Mouse (Mus musculus) midbrain, embryonic 14.5 days (tissue): Measurements from ENCODE around the gene Dnajc5g. TPM values are rescaled to one million over a fixed set of nuclear protein-coding genes. Genes with fewer than 3 reads are reported as not detected.
A peak's percentile ranks its signal among the peaks of the same experiment; 100 is the strongest.

Experiments
- ATAC-seq: fragments of 200-750 bp; cut with Nextera tagmentation; 2 replicates; pipeline ENCODE4 v1.8.0; 2017; ENCODE audit warnings: moderate number of reproducible peaks, moderate library complexity; ENCODE audit not compliant: low FRiP score, low TSS enrichment
- DNase-seq: peaks from one replicate; pipeline ENCODE4 v3.0.0-alpha.2; 2015
- H3K27ac ChIP-seq: fragments of 300-500 bp; sonication (generic); replicated peaks from 2 replicates; pipeline ENCODE4 v1.5.1; 2014; ENCODE audit warnings: mild to moderate bottlenecking, low read depth, low read length, moderate library complexity
- H3K27me3 ChIP-seq: fragments of 300-500 bp; sonication (generic); 2 replicates; pipeline ENCODE4 v1.6.1; 2014; ENCODE audit warnings: low read length, control low read depth, mixed read lengths; ENCODE audit not compliant: control insufficient read depth, insufficient read depth
- H3K36me3 ChIP-seq: fragments of 300-500 bp; sonication (generic); 2 replicates; pipeline ENCODE4 v1.6.1; 2014; ENCODE audit warnings: low read length, control low read depth; ENCODE audit not compliant: control insufficient read depth, insufficient read depth
- H3K4me1 ChIP-seq: fragments of 300-500 bp; sonication (generic); 2 replicates; pipeline ENCODE4 v1.6.1; 2014; ENCODE audit warnings: mild to moderate bottlenecking, antibody characterized with exemption, low read length, control low read depth; ENCODE audit not compliant: control insufficient read depth, insufficient read depth
- H3K4me2 ChIP-seq: fragments of 300-500 bp; sonication (generic); 2 replicates; pipeline ENCODE4 v1.6.1; 2014; ENCODE audit warnings: mild to moderate bottlenecking, low read length, moderate library complexity
- H3K4me3 ChIP-seq: fragments of 300-500 bp; sonication (generic); replicated peaks from 2 replicates; pipeline ENCODE4 v1.5.1; 2014; ENCODE audit warnings: low read depth, low read length
- H3K9ac ChIP-seq: fragments of 300-500 bp; sonication (generic); replicated peaks from 2 replicates; pipeline ENCODE4 v1.6.1; 2014; ENCODE audit warnings: mild to moderate bottlenecking, low read length, moderate library complexity
- H3K9me3 ChIP-seq: fragments of 300-500 bp; sonication (generic); 2 replicates; pipeline ENCODE4 v1.6.1; 2016; ENCODE audit warnings: low read length, control low read depth, mixed read lengths; ENCODE audit not compliant: control insufficient read depth
- WGBS: fragments of 180-500 bp; shearing (Covaris S2); extraction: QIAGEN DNeasy Blood & Tissue Kit; methylation state at CpG from one replicate; pipeline ENCODE4 v1.1.7; 2014; 5-methylcytosine and 5-hydroxymethylcytosine counted together
- polyA plus RNA-seq: library from polyadenylated mRNA; unstranded; fragments of >200 nt; fragmentation: Nextera tagmentation; extraction: Ambion mirVana; gene quantifications from 2 replicates; pipeline ENCODE4 v1.2.1, GENCODE M21; 2014

Dnajc5g gene
- polyA plus RNA-seq, 1 experiment from 2014 or later = not detected

- Histone ChIP-seq H3K4me1 (no peaks in the 10 kb centered on the region), H3K36me3 (no peaks in the 10 kb centered on the region), H3K27me3 (no peaks in the 10 kb centered on the region), H3K4me2 (no peak overlapping the region), H3K27ac (no peak overlapping the region), H3K9ac (no peak overlapping the region), H3K9me3 (no peaks in the 10 kb centered on the region), H3K4me3 (no peak overlapping the region)
- WGBS = 48% methylated on average over 2 of the region's 2 CpGs
- no peak for DNase-seq
- no peak for ATAC-seq
Measured at GRCm38 (mm10) chr5:31123481-31123880, 17.4 kb downstream of the Dnajc5g start.

- H3K36me3 ChIP-seq = no peaks in the 10 kb centered on the region
- DNase-seq = no peak
- H3K27me3 ChIP-seq = no peaks in the 10 kb centered on the region
- H3K27ac ChIP-seq = no peak overlapping the region
- no peaks in the 10 kb centered on the region for H3K9me3 ChIP-seq
- H3K4me2 ChIP-seq = no peak overlapping the region
- no peak for ATAC-seq
- WGBS = 40% methylated on average over 5 of the region's 5 CpGs
- H3K4me3 ChIP-seq = no peak overlapping the region
- H3K9ac ChIP-seq = no peak overlapping the region
- H3K4me1 ChIP-seq = no peaks in the 10 kb centered on the region
Measured at GRCm38 (mm10) chr5:31126050-31126449, 20.0 kb downstream of the Dnajc5g start.

GRCm38 (mm10) chr5:31136730-31137424 lies 30.8 kb downstream of the Dnajc5g start:
- no peak for ATAC-seq
- no peak overlapping the region for H3K9ac ChIP-seq

GRCm38 (mm10) chr5:31137658-31138057 lies 31.6 kb downstream of the Dnajc5g start:
- H3K36me3 ChIP-seq = no peaks in the 10 kb centered on the region; the same call in 1 of the 2 replicates
- H3K4me1 ChIP-seq = 0 out of 2 replicates have a peak, but pooled peaks cover 2% of the 10 kb centered on the region
- H3K4me2 ChIP-seq = peak overlapping the region; percentile 50
- H3K9me3 ChIP-seq = no peaks in the 10 kb centered on the region
- H3K27me3 ChIP-seq = peaks cover 45% of the 10 kb centered on the region
- H3K9ac ChIP-seq = no peak overlapping the region
- ATAC-seq = no peak
- WGBS = 1% methylated on average over 13 of the region's 13 CpGs
- H3K27ac ChIP-seq = no peak overlapping the region
- H3K4me3 ChIP-seq = peak overlapping the region; percentile 26
- no peak for DNase-seq

More at GRCm38 (mm10) chr5:31136730-31137424, 30.8 kb downstream of the Dnajc5g start:
- H3K27me3 ChIP-seq = peaks cover 45% of the 10 kb centered on the region
- H3K36me3 ChIP-seq = no peaks in the 10 kb centered on the region; the same call in 1 of the 2 replicates
- 1% methylated on average over 33 of the region's 33 CpGs for WGBS
- peak; percentile 7 for DNase-seq
- peak overlapping the region; percentile 50 for H3K4me2 ChIP-seq
- H3K4me3 ChIP-seq = peak overlapping the region; percentile 26; the same call in 1 of the 2 replicates
- 0 out of 2 replicates have a peak, but pooled peaks cover 2% of the 10 kb centered on the region for H3K4me1 ChIP-seq
- H3K27ac ChIP-seq = no peak overlapping the region
- H3K9me3 ChIP-seq = no peaks in the 10 kb centered on the region

- H3K4me2 ChIP-seq = peak within 1 kb of the TSS; percentile 50
- no peak for ATAC-seq
- peaks cover 2% of the 10 kb centered on the region for H3K36me3 ChIP-seq
- no peaks in the 10 kb centered on the region for H3K9me3 ChIP-seq
- no peak within 1 kb of the TSS for H3K27ac ChIP-seq
- H3K4me3 ChIP-seq = peak within 1 kb of the TSS; percentile 26
- 1% methylated on average over 52 of the region's 52 CpGs for WGBS
- peaks cover 45% of the 10 kb centered on the region for H3K27me3 ChIP-seq
- H3K4me1 ChIP-seq = 0 out of 2 replicates have a peak, but pooled peaks cover 2% of the 10 kb centered on the region
- no peak within 1 kb of the TSS; the same call in 1 of the 2 replicates for H3K9ac ChIP-seq
- DNase-seq = peak; percentile 36
Measured at GRCm38 (mm10) chr5:31138241-31138967, 32.3 kb downstream of the Dnajc5g start, which contains the start of gene Ucn. Gene Ucn (minus strand): TSS chr5:31138829.

GRCm38 (mm10) chr5:31138968-31139425 lies 32.9 kb downstream of the Dnajc5g start:
- Histone ChIP-seq H3K27me3 (peaks cover 45% of the 10 kb centered on the region), H3K4me1 (0 out of 2 replicates have a peak, but pooled peaks cover 2% of the 10 kb centered on the region), H3K36me3 (peaks cover 4% of the 10 kb centered on the region), H3K9me3 (no peaks in the 10 kb centered on the region), H3K4me2 (no peak overlapping the region), H3K27ac (no peak overlapping the region), H3K9ac (no peak overlapping the region), H3K4me3 (no peak overlapping the region)
- 15% methylated on average over 9 of the region's 9 CpGs for WGBS
- DNase-seq (no peak), ATAC-seq (no peak)

- no peak overlapping the region for H3K4me3 ChIP-seq
- WGBS = 90% methylated on average over 4 of the region's 4 CpGs
Measured at GRCm38 (mm10) chr5:31149781-31150180, 43.7 kb downstream of the Dnajc5g start.

GRCm38 (mm10) chr5:31151746-31152145 lies 45.7 kb downstream of the Dnajc5g start:
- H3K36me3 ChIP-seq = peaks cover 16% of the 10 kb centered on the region
- WGBS = 95% methylated on average over 3 of the region's 3 CpGs
- no peak for DNase-seq
- H3K27ac ChIP-seq = no peak overlapping the region
- ATAC-seq = no peak
- no peaks in the 10 kb centered on the region for H3K27me3 ChIP-seq
- no peak overlapping the region for H3K9ac ChIP-seq
- no peak overlapping the region for H3K4me3 ChIP-seq
- H3K9me3 ChIP-seq = no peaks in the 10 kb centered on the region
- no peak overlapping the region for H3K4me2 ChIP-seq
- peaks cover 6% of the 10 kb centered on the region; the same call in 1 of the 2 replicates for H3K4me1 ChIP-seq

More at GRCm38 (mm10) chr5:31149781-31150180, 43.7 kb downstream of the Dnajc5g start:
- Histone ChIP-seq H3K36me3 (peaks cover 7% of the 10 kb centered on the region; the same call in 1 of the 2 replicates), H3K4me1 (peaks cover 6% of the 10 kb centered on the region; the same call in 1 of the 2 replicates), H3K9ac (no peak overlapping the region), H3K9me3 (no peaks in the 10 kb centered on the region), H3K27ac (no peak overlapping the region), H3K27me3 (no peaks in the 10 kb centered on the region), H3K4me2 (no peak overlapping the region)
- no peak for ATAC-seq
- DNase-seq = no peak
